Mouse (Mus musculus) C2C12 (cell line): ENCODE measurements around the gene Bysl. TPM values are rescaled to one million over a fixed set of nuclear protein-coding genes. Genes with fewer than 3 reads are reported as not detected.

Source experiments
- H3K27me3 ChIP-seq: one replicate; pipeline ENCODE4 v1.6.1; 2011; ENCODE audit not compliant: control insufficient read depth, insufficient read depth, insufficient read length
- H3K36me3 ChIP-seq: one replicate; pipeline ENCODE4 v1.6.1; 2011; ENCODE audit not compliant: control insufficient read depth, insufficient read depth
- H3K4me3 ChIP-seq: one replicate; pipeline ENCODE4 v1.5.1; 2011; ENCODE audit warnings: mild to moderate bottlenecking, control low read depth; ENCODE audit not compliant: poor library complexity, insufficient read depth, severe bottlenecking
- H3K79me2 ChIP-seq: one replicate; pipeline ENCODE4 v1.6.1; 2011; ENCODE audit not compliant: control insufficient read depth, insufficient read depth
- H3K79me3 ChIP-seq: one replicate; pipeline ENCODE4 v1.6.1; 2011; ENCODE audit warnings: low read depth, control low read depth
- H3ac ChIP-seq: one replicate; pipeline ENCODE3; 2011; ENCODE audit warnings: low read depth; ENCODE audit not compliant: control insufficient read depth, insufficient read length
- CEBPB ChIP-seq: IDR thresholded peaks from one replicate; pipeline ENCODE4 v1.6.1; 2011; ENCODE audit warnings: low read depth, mild to moderate bottlenecking, control low read depth, moderate library complexity
- CTCF ChIP-seq: IDR thresholded peaks from one replicate; pipeline ENCODE4 v1.5.1; 2011; ENCODE audit not compliant: control insufficient read depth, insufficient read depth, insufficient read length
- FOSL1 ChIP-seq: IDR thresholded peaks from one replicate; pipeline ENCODE4 v1.8.0; 2011; ENCODE audit warnings: mild to moderate bottlenecking, low read length; ENCODE audit not compliant: poor library complexity, insufficient read depth, severe bottlenecking
- MAX ChIP-seq: IDR thresholded peaks from one replicate; pipeline ENCODE4 v1.6.1; 2011; ENCODE audit warnings: mild to moderate bottlenecking, control low read depth
- MYOD1 ChIP-seq: IDR thresholded peaks from one replicate; pipeline ENCODE4 v1.6.1; 2011; ENCODE audit warnings: low read depth; ENCODE audit not compliant: control insufficient read depth, insufficient read length
- MYOG ChIP-seq: IDR thresholded peaks from one replicate; pipeline ENCODE4 v1.6.1; 2011; ENCODE audit not compliant: control insufficient read depth, insufficient read length; ENCODE audit errors: extremely low read depth
- USF1 ChIP-seq: IDR thresholded peaks from one replicate; pipeline ENCODE4 v1.6.1; 2011; ENCODE audit warnings: low read depth, mild to moderate bottlenecking, control low read depth, moderate library complexity
- polyA plus RNA-seq: library from polyadenylated mRNA; unstranded; fragments of >200 nt; fragmentation: generic; extraction: Trizol; gene quantifications from one replicate; pipeline ENCODE4 v1.2.1, GENCODE M21; 2012; ENCODE audit warnings: missing spikeins

Gene Bysl
- polyA plus RNA-seq, 1 experiment = 42.6 TPM

- H3K79me3 ChIP-seq = no peaks in the 10 kb centered on the region
- no peaks in the 10 kb centered on the region for H3K27me3 ChIP-seq
- no peak overlapping the region for H3ac ChIP-seq
- no peaks in the 10 kb centered on the region for H3K36me3 ChIP-seq
- no peaks in the 10 kb centered on the region for H3K79me2 ChIP-seq
- H3K4me3 ChIP-seq = no peak overlapping the region
- TF ChIP-seq CTCF (no peak), CEBPB (no peak), MYOD1 (no peak), USF1 (no peak), MAX (no peak), FOSL1 (no peak), MYOG (no peak)
Observed at GRCm38 (mm10) chr17:47566133-47566532, 45.2 kb downstream of the Bysl start.

- TF ChIP-seq FOSL1 = no peak
- TF ChIP-seq USF1 = no peak
- no peak for TF ChIP-seq MYOG
- no peak for TF ChIP-seq CTCF
- no peak for TF ChIP-seq CEBPB
- TF ChIP-seq MAX = no peak
- TF ChIP-seq MYOD1 = no peak
- no peaks in the 10 kb centered on the region for H3K79me2 ChIP-seq
Observed at GRCm38 (mm10) chr17:47564612-47565011, 46.7 kb downstream of the Bysl start.

GRCm38 (mm10) chr17:47562875-47563274 lies 48.4 kb downstream of the Bysl start:
- Histone ChIP-seq H3K79me2 (no peaks in the 10 kb centered on the region), H3ac (no peak overlapping the region), H3K4me3 (no peak overlapping the region), H3K27me3 (no peaks in the 10 kb centered on the region), H3K36me3 (no peaks in the 10 kb centered on the region), H3K79me3 (no peaks in the 10 kb centered on the region)
- no peak for TF ChIP-seq MAX
- no peak for TF ChIP-seq MYOD1
- TF ChIP-seq FOSL1 = no peak
- no peak for TF ChIP-seq USF1
- TF ChIP-seq CTCF = no peak
- TF ChIP-seq CEBPB = no peak
- TF ChIP-seq MYOG = no peak

More at GRCm38 (mm10) chr17:47564612-47565011, 46.7 kb downstream of the Bysl start:
- Histone ChIP-seq H3K27me3 (no peaks in the 10 kb centered on the region), H3K4me3 (no peak overlapping the region), H3ac (no peak overlapping the region), H3K79me3 (no peaks in the 10 kb centered on the region), H3K36me3 (no peaks in the 10 kb centered on the region)

GRCm38 (mm10) chr17:47559726-47560125 lies 51.6 kb downstream of the Bysl start:
- Histone ChIP-seq H3ac (no peak overlapping the region), H3K79me2 (no peaks in the 10 kb centered on the region), H3K4me3 (no peak overlapping the region), H3K79me3 (no peaks in the 10 kb centered on the region), H3K36me3 (no peaks in the 10 kb centered on the region), H3K27me3 (no peaks in the 10 kb centered on the region)
- TF ChIP-seq MYOD1 (no peak), USF1 (no peak), MYOG (no peak), FOSL1 (no peak), CEBPB (no peak), MAX (no peak), CTCF (no peak)

GRCm38 (mm10) chr17:47557179-47557578 lies 54.1 kb downstream of the Bysl start:
- Histone ChIP-seq H3ac (no peak overlapping the region), H3K79me2 (no peaks in the 10 kb centered on the region), H3K4me3 (no peak overlapping the region), H3K79me3 (no peaks in the 10 kb centered on the region), H3K27me3 (no peaks in the 10 kb centered on the region), H3K36me3 (no peaks in the 10 kb centered on the region)
- TF ChIP-seq MYOD1 (no peak), CEBPB (no peak), MAX (no peak), CTCF (no peak), MYOG (no peak), USF1 (no peak), FOSL1 (no peak)

GRCm38 (mm10) chr17:47554621-47555020 lies 56.7 kb downstream of the Bysl start:
- Histone ChIP-seq H3K79me3 (no peaks in the 10 kb centered on the region), H3K79me2 (no peaks in the 10 kb centered on the region), H3K36me3 (no peaks in the 10 kb centered on the region), H3K27me3 (no peaks in the 10 kb centered on the region), H3ac (no peak overlapping the region), H3K4me3 (no peak overlapping the region)
- TF ChIP-seq USF1 (no peak), MYOD1 (no peak), FOSL1 (no peak), MAX (no peak), CEBPB (no peak), MYOG (no peak), CTCF (no peak)
